Mouse (Mus musculus) urinary bladder, postnatal 10 days (tissue): ENCODE measurements around the gene Tspan1.

ENCODE experiments used
- DNase-seq: peaks from one replicate; pipeline ENCODE4 v3.0.0; 2022; ENCODE audit warnings: low spot score

The Tspan1 gene

DNA sequence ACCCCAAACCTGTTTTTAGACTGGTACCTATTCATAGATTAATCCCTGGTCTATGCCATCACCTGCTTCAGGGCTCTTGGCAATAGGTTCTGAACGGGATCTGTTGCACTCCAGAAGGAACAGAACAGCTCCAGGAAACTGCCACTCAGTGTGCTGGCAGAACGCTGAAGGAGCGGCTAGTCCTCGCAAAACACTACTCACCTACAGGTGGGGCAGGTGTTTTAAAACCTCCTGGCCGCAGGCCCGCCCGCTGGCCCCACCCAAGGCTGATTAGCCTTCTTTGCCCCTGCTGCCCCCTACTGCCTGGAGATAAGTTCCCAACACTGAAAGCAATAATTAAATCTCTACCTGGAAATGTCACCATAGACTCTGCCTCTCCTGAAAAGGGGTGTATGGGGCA is at the start of gene Tspan1:
Tspan1 (minus strand) TSS at position 198 of the 400 bp plus-strand sequence.
- no peak for DNase-seq

DNA sequence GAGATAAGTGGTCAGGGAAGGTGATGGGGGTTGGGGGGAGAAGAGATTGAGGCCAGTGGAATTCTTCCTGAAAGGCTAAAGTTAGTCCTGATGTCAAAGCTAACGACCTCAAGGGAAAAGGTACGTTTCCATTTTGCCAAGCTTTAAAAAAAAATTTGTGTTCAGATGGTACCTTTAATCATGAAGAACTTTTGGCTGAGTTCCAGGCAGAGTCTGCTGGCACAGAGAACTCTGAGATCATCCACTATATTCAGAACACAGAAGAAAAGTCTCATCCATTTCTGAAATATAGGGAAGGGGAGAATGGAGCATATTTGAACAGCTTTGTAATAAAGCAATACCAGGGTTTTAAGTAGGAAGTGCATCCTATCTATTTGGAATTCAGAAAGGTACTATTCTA is 49.6 kb upstream of the Tspan1 start:
- DNase-seq = no peak

DNA sequence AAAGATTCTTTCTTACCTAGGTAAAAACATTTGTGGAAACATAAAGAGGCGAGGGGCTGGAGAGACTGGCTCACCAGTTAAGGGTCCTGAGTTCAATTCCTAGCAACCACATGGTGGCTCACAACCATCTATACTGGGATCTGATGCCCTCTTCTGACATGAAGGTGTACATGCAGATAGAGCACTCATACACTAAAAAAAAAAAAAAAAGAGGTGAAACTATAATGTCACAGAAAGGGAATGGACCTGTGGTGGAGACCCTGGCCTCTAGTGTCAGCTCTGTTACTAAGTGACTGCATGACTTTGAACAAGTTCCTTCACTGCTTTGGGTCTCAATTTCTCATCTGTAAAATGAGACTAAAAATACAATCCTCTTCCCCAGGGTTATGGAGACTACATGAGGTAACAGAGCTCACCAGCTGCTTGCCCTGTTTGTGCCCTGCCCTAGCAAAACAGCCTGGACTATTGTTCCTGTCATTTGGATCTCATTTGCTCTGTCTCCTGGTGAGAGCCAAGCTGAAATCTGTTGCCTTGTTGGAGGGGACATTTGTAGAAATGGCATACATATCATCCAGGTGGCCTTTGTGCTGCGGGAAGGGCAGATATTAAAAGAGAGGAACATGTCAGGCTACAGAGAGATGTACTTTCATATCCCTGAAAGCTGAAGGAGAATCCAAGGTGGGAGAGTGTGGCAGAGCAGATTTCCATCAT is 48.6 kb upstream of the Tspan1 start:
- no peak for DNase-seq

DNA sequence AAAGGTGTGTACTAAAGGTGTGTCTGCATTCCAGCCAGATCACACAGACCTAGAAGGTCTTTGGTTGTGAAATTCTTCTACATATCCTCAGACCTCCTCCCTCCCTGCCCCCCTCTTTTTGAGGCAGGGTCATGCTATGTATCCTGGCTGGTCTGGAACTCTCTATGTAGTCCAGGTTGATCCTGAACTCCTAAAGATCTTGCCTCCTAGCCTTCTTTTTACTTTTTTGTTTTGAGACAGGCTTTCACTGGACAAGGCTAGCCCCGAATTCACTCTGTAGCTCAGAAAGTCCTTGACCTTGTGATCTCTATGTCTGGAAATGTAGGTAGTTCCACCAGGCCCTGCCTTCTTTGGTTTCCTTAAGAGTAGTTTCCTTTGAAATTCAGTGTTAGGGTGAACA is 41.5 kb upstream of the Tspan1 start:
- no peak for DNase-seq

DNA sequence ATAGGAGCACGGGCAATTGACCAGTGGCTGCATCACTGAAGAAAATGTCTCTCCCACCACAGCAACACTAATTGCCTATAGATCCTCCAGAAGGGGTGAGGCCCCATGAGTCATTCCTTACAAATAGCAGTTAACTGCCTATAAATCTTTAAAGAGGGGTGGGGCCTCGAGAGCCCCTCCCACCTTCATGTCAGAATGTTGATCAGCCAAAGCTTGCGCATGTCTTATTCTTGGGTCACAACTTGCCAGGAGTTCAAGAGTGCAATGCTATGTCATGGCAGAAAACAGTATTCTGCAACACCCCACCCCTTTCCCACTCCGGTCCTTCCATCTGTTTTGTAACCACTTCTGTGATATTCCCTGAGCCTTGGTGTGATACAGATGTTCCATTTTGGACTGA is 39.1 kb upstream of the Tspan1 start:
- no peak for DNase-seq

DNA sequence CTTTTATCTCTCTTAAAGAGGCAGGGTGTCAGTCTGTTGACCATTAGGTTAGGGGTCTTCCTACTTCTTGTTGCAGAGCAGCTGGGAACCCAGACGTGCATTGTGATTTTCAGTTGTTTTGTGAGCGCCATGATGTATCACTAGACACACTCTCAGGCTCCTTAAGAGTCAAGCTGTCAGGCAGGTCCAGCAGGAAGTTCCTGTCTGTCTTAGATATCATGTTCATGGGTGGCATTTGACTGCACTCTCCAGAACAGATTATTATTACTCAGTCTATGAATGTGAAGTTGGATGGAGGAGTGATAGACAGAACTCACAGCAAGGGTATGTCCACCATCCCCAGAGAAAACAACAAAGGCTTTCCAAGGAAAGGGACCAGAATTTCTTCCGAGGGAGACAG is 37.0 kb upstream of the Tspan1 start:
- no peak for DNase-seq

DNA sequence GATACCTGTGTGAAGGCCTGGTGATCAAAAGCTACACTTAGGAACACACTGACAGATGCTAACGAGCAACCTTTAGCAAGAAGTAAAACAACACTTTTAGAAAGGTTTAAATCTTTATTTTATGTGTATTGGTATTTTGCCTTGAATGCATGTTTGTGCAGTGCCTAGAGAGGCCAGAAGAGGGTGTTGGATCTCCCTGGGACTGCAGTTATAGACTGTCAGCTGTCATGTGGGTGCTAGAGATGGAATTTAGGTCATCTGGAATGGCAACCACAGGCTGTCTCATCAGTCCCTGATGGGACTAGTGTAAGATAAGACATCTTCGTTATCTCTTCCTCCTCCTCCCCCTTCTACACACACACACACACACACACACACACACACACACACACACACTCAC is 31.0 kb upstream of the Tspan1 start:
- DNase-seq = no peak

DNA sequence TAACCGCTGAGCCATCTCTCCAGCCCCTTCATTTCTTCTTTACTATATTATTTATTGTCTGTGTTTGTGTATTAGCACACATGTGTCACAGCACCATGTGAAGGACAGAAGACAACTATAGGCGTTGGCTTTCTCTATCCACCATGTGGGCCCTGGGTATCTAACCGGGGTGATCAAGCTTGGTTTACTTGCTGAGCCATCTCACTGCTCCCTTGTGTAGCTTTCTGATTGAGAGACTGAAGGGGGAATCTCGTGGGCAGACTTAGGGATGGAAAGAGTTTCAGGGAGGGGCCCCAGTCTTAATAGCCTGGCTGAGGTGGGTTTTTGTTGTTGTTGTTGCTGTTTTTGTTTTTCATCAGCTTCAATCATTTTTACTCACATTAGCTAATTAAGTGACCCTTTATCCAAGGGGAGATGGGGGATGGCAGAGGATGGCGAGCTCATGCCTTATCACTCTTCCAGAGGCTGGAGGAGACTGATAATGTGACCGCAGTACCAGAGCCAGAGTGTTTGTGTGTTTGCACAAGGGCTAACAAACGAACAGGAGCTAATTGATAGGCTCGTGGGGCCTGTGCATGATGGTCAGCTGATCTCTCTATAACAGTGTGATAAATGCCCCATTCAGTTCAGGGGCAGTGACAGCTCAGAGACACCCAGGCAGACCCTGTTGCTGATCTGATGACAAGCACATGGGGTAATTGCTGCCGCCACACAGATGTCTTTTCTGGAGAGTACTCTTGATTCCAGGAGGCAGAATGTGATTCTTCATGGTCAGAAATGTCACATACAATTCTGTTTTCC is 26.4 kb upstream of the Tspan1 start:
- no peak for DNase-seq

DNA sequence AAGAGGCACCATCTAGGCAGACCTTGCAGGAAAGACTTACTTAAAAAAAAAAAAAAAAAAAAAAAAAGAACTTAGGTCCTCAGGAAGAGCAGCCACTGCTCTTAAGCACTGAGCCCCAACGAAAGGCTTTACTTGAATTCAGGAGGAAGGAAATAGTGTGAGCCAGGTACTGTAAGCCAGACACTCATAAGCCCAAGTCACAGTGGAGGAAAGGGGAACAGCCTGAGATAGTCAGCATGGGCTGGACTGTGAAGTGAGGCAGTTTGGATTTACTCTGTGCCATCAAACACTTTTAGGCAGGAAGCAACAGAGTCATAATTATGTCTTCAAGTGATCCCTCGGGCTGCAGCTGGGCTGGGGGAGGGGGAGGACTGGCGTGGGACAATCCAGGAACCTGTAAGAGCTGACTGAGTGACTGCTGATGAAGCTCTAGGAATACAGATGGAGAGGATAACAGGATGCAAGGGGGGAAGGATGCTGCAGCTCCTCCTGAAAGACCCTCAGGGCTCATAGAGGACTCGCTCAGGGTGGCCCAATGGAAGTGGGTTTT is 25.0 kb upstream of the Tspan1 start:
- no peak for DNase-seq

DNA sequence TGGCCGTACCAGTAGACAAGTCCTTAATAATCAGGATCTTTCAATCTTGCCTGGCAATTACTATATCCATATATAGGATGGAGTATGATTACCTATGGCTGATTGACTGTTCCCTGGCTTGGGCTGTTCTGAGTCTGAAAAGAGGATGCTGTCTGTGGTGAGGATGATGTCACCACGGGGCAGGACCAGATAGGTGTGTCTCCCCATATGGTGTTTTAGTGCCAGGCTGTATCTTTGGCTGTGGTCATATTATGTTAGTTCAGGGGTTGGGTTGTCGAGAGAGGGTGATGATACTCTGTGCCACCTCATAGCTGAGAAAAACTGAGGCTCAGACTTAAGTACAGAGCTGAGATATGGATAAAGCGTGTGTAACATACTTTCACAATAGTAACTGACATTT is 17.7 kb upstream of the Tspan1 start:
- no peak for DNase-seq

DNA sequence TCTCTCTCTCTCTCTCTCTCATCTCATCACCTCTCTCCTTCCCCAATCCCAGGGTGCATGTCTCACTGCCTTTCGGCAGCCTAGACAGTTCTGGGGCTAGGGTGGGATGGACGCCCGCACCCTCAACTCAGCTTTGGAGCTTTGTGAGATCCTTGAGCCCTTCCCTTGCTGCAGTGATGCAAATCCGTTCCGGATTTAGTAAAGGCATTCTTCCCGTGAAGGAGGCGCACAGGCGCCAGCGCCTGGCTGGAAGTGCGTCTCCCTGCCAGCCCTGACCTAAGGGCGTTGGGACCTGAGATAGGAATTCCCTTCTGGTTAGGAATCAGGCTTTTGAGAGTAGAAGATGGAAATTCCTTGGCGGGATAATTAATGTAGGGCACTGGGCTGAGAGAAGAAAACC is 15.3 kb upstream of the Tspan1 start:
- DNase-seq = no peak

DNA sequence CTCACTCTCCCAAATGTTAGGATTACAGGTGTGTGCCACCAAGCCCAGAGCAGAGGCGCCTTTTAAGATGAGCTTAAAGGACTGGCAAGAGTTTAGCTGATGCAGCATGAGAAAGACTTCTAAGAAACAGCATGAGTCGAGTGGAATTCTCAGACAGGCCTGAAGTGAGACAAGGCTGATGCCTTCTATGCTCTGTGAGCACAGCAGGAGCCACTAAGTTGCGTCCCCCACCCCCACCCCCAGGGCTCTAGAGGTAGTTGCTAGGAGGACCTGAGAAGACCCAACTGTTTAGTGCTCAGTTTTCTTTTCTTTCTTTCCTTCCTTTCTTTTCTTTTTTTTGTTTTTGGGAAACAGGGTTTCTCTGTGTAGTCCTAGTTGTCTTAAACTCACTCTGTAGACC is 14.7 kb upstream of the Tspan1 start:
- no peak for DNase-seq

DNA sequence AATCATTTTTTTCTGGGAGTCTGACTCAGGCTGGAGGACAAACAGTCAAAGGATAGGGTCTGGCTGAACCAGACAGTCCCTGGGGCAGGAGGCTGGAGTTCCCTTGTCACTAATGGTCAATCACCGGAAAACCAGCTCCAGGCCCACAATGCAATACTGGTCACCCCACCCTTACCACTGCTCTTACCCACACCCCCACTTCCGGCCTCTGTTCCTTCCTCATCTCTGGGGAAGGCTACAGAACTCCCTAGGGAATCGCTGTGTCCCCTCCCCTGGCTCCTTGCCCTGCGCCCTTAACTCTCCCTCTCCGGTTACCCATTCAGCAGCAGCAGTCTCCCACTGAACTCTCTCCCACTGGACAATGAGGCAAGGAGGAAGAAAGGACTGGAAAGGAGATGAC is 9.7 kb upstream of the Tspan1 start:
- DNase-seq = no peak

DNA sequence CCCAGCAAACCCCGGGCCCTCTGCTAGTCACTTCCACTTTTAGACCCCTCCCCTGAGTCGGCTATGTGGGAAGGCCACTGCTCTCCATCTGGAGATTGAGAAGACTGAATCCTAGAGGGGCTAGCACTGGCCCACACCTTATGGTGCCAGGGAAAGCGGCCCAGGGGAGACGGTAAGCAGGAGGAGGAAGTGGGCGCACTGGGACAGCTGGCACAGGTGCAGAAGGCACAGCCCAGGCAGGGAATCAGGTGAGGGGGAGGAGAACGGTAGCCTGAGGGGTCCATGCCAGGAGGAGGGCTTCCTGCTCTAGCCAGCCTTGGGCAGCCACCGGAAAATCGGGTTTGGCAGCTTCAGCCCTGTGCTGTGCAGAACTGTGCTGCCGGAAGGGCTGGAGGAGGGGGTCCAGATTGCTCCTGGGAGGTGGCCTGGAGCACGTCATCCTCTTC is 9.2 kb upstream of the Tspan1 start:
- peak; percentile 49 for DNase-seq

DNA sequence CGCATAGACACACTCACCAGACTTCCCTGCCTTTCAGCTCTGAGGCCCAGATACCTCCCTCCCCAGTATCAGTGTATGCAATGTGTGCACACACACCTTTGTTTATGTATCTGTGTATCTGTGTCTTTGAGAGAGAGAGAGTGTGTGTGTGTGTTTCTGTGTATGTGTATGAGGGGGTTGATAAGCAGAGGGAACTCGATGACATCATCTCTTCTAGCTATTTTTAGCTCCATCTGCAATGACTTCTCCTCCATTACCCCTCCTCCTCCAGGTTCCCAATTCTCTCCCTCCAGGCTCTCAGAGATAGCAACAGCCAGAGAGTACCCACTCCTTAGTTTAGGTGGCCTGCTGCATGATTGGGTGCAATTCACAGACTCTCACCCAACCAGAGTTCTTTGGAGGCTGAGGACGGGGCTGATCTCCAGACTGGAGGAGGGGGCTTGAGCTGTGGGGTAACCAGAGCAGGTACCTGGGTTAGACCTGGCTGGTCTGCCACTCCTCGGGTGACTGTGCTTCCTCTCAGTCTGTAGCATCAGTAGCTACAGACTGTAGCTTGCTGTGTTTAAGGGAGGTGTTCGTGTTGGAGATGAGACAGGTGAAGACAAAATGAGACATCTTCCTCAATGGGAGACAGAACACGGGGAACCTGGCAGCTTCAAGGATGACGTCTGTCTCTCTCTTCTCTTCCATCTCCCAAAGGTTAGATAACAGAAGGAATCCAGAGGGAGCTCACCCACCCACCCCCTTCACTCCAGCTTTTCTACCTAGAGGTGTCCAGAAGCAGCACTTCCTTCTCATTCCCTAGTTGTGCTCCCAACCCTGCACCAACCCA is 8.5 kb upstream of the Tspan1 start:
- DNase-seq = no peak

DNA sequence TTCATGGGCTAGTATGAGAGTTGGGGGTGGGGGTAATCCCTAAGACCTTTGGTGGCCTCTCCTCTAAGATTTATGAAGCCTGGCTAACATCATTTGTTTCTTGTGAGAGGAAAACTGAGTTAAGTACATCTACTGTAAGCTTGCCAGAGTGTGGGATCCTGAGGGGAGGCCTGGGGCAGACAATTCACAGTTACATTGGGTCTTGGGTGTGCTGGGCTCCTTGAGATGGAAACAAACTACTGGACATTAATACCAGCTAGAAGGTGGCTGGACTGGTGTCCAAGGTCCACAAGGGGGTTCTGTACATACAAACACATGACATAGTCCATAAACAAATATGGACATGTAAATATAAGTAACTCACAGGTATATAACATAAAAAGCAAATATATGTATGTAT is 7.7 kb upstream of the Tspan1 start:
- no peak for DNase-seq

DNA sequence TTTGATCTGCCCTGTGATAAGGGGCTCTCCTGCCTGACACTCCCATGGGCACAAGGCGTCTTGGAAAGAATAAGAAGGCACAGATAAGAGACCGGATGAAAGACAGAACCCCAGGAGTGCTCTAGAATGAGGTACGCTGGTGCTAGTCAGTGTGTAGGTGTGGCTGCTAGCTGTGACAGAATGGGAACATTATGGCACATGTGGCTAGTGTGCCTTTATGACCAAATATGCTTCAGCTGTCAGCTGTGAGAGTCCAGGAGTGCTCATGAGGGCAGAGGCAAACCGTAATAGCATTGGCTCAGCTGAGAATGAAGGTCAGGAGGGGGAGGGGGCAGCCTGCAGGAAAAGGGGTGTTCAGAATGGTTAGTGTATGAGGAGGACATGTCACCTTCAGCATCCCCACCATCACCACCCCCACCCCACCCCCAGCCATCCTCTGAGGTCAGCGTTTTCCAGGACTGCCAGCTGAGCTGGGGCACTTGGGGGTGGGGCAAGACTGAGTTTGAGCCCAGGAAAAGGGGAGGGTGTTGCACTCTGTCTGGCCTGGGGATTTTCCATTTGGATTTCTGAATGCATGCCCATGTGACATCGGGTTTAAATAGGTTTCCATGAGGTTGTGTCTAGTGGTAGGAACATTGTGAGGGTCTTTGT is 7.2 kb upstream of the Tspan1 start:
- no peak for DNase-seq

DNA sequence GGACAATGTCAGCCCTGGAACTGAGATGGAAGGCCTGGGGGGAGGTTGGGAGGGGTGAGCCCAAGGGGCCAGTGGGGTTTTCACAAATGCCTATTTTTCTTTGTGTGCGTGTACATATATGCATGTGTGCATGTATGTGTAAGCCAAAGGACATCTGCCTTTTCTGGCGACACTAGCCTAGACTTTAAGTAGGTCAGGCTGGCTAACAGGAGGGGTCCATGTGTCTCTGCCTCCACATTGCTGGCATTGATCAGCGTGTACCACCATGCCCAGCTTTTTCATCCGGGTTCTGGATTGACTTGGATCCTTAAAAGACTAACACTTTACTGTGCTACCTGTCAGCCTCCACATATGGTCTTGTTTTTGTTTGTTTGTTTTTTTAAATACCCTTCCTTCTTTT is 6.4 kb upstream of the Tspan1 start:
- no peak for DNase-seq

DNA sequence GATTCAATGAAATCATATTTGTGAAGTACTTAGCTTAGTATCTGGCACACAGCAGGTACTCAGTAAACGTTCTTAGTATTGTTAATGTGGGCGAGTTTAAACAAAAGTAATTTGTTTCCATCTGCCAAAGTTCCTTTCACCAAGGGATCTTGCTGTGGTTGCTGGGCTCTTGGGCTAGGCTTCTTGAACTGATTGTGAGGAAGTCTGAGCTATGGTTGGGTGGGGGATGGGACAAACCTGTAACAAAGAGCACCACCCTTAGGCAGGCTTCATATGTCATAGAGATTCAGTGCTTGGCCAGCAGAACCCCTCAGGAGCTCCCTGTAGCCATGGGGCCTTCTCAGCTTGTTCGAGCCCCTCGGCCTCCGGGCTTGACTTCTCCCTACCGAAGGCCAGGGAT is 5.7 kb upstream of the Tspan1 start, which contains the start of the genes 1700042G07Rik and Gm49337:
1700042G07Rik (plus strand) TSS at position 301 of the 400 bp plus-strand sequence.
Gm49337 (plus strand) TSS at position 313 of the 400 bp plus-strand sequence.
- no peak for DNase-seq

DNA sequence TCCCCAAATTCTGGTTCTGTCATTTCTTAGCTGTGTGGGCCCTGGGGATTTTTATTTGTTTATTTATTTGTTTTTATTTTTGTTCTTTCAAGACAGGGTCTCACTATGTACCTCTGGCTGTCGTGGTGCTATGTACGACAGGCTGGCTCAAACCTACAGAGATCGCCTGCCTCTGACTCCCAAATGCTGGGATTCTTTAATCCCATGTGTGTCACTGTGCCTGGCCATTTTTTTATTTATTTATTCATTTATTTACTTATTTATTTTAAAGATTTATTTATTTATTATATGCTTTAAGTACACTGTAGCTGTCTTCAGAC is 1.9 kb upstream of the Tspan1 start:
- no peak for DNase-seq

DNA sequence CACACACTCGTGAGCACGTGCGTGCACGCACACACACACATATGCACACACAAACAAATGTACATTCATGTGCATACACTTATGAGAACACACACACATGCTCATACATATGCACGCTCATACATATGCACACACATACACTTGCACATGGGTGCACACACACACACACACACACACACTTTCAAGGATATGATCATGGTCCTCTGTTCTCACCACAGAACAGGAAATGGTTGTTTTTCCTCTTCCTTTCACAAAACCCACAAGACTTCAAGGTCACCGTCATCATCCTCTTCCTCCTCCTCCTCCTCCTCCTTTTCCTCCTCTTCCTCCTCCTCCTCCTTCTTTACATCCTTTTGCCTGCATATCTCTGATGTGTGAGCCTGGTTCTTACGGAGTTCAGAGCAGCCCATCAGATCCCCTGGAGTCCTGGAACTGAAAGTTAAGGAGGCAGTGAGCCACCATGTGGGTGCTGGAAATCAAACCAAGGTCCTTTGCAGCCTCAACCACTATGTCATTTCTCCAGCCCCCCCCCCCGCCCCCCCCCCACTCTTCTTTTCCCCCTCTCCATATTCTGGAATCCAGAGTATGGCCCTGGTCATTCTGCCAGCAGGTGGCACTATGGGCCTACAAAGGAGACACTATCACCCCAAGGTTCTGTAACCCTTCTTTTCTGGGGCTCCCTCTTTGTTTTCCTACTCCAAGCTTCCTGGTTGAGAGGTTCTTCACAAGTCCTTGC is 1.4 kb upstream of the Tspan1 start:
- no peak for DNase-seq
